Mouse (Mus musculus): ENCODE data around the gene Dpp8. TPM values are rescaled to one million over a fixed set of nuclear protein-coding genes. Genes with fewer than 3 reads are reported as not detected.
"Not testable (repeated sequence)": the region's sequence is repeated elsewhere in the genome, so short reads cannot be mapped to it uniquely, and the experiment has no call there.

Dpp8 gene
- polyA plus RNA-seq, 1 experiment from 2014 or later = 43.3 TPM

- peaks cover 13% of the 10 kb centered on the region for H3K4me1 ChIP-seq
- H3K27ac ChIP-seq = not testable (repeated sequence)
- 74% methylated on average over 5 of the region's 5 CpGs for WGBS
These were observed 859 bp upstream of the Dpp8 start for GRCm38 (mm10) chr9:65031355-65031754.

GRCm38 (mm10) chr9:65031894-65032268 is 333 bp upstream of the Dpp8 start:
- H3K4me3 ChIP-seq = peak overlapping the region; percentile 97
- no peaks in the 10 kb centered on the region for H3K9me3 ChIP-seq (replicated peaks)
- WGBS = 37% methylated on average over 4 of the region's 4 CpGs
- DNase-seq (ENCODE audit: low spot score) = no peak
- peaks cover 13% of the 10 kb centered on the region for H3K4me1 ChIP-seq
- peaks cover 17% of the 10 kb centered on the region for H3K36me3 ChIP-seq
- H3K27ac ChIP-seq = peak overlapping the region; percentile 96; the same call in 1 of the 2 replicates
- H3K27me3 ChIP-seq (ENCODE audit: low read depth, poor library complexity, severe bottlenecking) = no peaks in the 10 kb centered on the region

More at GRCm38 (mm10) chr9:65031355-65031754, 859 bp upstream of the Dpp8 start:
- not testable (repeated sequence) for H3K27me3 ChIP-seq (ENCODE audit: low read depth, poor library complexity, severe bottlenecking); H3K9me3 ChIP-seq (replicated peaks); DNase-seq (ENCODE audit: low spot score); H3K4me3 ChIP-seq
- peaks cover 12% of the 10 kb centered on the region for H3K36me3 ChIP-seq

- Histone ChIP-seq H3K9me3 (replicated peaks) (no peaks in the 10 kb centered on the region), H3K4me3 (no peak overlapping the region), H3K36me3 (peaks cover 61% of the 10 kb centered on the region), H3K4me1 (peaks cover 13% of the 10 kb centered on the region), H3K27me3 (ENCODE audit: low read depth, poor library complexity, severe bottlenecking) (no peaks in the 10 kb centered on the region), H3K27ac (no peak overlapping the region)
- DNase-seq (ENCODE audit: low spot score) = no peak
- 100% methylated on average over 1 of the region's 1 CpGs for WGBS
These were observed 4.2 kb downstream of the Dpp8 start for GRCm38 (mm10) chr9:65036456-65036855.

- Histone ChIP-seq H3K4me1 (peaks cover 11% of the 10 kb centered on the region), H3K4me3 (no peak overlapping the region), H3K9me3 (replicated peaks) (no peaks in the 10 kb centered on the region), H3K36me3 (peaks cover 65% of the 10 kb centered on the region), H3K27ac (no peak overlapping the region), H3K27me3 (ENCODE audit: low read depth, poor library complexity, severe bottlenecking) (no peaks in the 10 kb centered on the region)
- WGBS = 93% methylated on average over 8 of the region's 8 CpGs
- DNase-seq (ENCODE audit: low spot score) = no peak
These were observed 4.6 kb downstream of the Dpp8 start for GRCm38 (mm10) chr9:65036861-65037260.

GRCm38 (mm10) chr9:65041430-65041829 is 9.2 kb downstream of the Dpp8 start:
- H3K36me3 ChIP-seq = peaks cover 98% of the 10 kb centered on the region
- no peaks in the 10 kb centered on the region for H3K27me3 ChIP-seq (ENCODE audit: low read depth, poor library complexity, severe bottlenecking)
- H3K9me3 ChIP-seq (replicated peaks) = no peaks in the 10 kb centered on the region
- no peak overlapping the region for H3K27ac ChIP-seq
- WGBS = 97% methylated on average over 5 of the region's 5 CpGs
- no peaks in the 10 kb centered on the region for H3K4me1 ChIP-seq
- no peak overlapping the region for H3K4me3 ChIP-seq
- no peak for DNase-seq (ENCODE audit: low spot score)

- no peak for DNase-seq (ENCODE audit: low spot score)
- peaks cover 100% of the 10 kb centered on the region for H3K36me3 ChIP-seq
- H3K27me3 ChIP-seq (ENCODE audit: low read depth, poor library complexity, severe bottlenecking) = no peaks in the 10 kb centered on the region
- no peaks in the 10 kb centered on the region for H3K9me3 ChIP-seq (replicated peaks)
- no peaks in the 10 kb centered on the region for H3K4me1 ChIP-seq
- H3K27ac ChIP-seq = no peak overlapping the region
- WGBS = 93% methylated on average over 1 of the region's 1 CpGs
- no peak overlapping the region for H3K4me3 ChIP-seq
These were observed 14.8 kb downstream of the Dpp8 start for GRCm38 (mm10) chr9:65046993-65047392.

- DNase-seq (ENCODE audit: low spot score) = no peak
- Histone ChIP-seq H3K4me1 (no peaks in the 10 kb centered on the region), H3K27me3 (ENCODE audit: low read depth, poor library complexity, severe bottlenecking) (no peaks in the 10 kb centered on the region), H3K4me3 (no peak overlapping the region), H3K27ac (no peak overlapping the region), H3K36me3 (peaks cover 96% of the 10 kb centered on the region), H3K9me3 (replicated peaks) (no peaks in the 10 kb centered on the region)
- WGBS = 94% methylated on average over 5 of the region's 5 CpGs
These were observed 17.2 kb downstream of the Dpp8 start for GRCm38 (mm10) chr9:65049422-65049821.

- DNase-seq (ENCODE audit: low spot score) = no peak
- 96% methylated on average over 3 of the region's 3 CpGs for WGBS
- Histone ChIP-seq H3K9me3 (replicated peaks) (no peaks in the 10 kb centered on the region), H3K27me3 (ENCODE audit: low read depth, poor library complexity, severe bottlenecking) (no peaks in the 10 kb centered on the region), H3K36me3 (peaks cover 96% of the 10 kb centered on the region), H3K4me3 (no peak overlapping the region), H3K4me1 (no peaks in the 10 kb centered on the region), H3K27ac (no peak overlapping the region)
These were observed 18.8 kb downstream of the Dpp8 start for GRCm38 (mm10) chr9:65050981-65051380.

GRCm38 (mm10) chr9:65064251-65064650 is 32.0 kb downstream of the Dpp8 start:
- H3K4me1 ChIP-seq = no peaks in the 10 kb centered on the region
- no peaks in the 10 kb centered on the region for H3K27me3 ChIP-seq (ENCODE audit: low read depth, poor library complexity, severe bottlenecking)
- H3K9me3 ChIP-seq (replicated peaks) = no peaks in the 10 kb centered on the region
- H3K36me3 ChIP-seq = peaks cover 94% of the 10 kb centered on the region
- no peak for DNase-seq (ENCODE audit: low spot score)
- H3K4me3 ChIP-seq = no peak overlapping the region
- no peak overlapping the region for H3K27ac ChIP-seq
- WGBS = 93% methylated on average over 7 of the region's 7 CpGs

- H3K36me3 ChIP-seq = peaks cover 100% of the 10 kb centered on the region
- no peak overlapping the region for H3K4me3 ChIP-seq
- no peak for DNase-seq (ENCODE audit: low spot score)
- no peak overlapping the region for H3K27ac ChIP-seq
- H3K9me3 ChIP-seq (replicated peaks) = no peaks in the 10 kb centered on the region
- WGBS = 91% methylated on average over 3 of the region's 3 CpGs
- no peaks in the 10 kb centered on the region for H3K4me1 ChIP-seq
- H3K27me3 ChIP-seq (ENCODE audit: low read depth, poor library complexity, severe bottlenecking) = no peaks in the 10 kb centered on the region
These were observed 38.4 kb downstream of the Dpp8 start for GRCm38 (mm10) chr9:65070587-65070986.

GRCm38 (mm10) chr9:65073555-65073954 is 41.3 kb downstream of the Dpp8 start:
- no peak for DNase-seq (ENCODE audit: low spot score)
- H3K4me3 ChIP-seq = no peak overlapping the region
- 84% methylated on average over 9 of the region's 9 CpGs for WGBS
- no peaks in the 10 kb centered on the region for H3K9me3 ChIP-seq (replicated peaks)
- H3K27me3 ChIP-seq (ENCODE audit: low read depth, poor library complexity, severe bottlenecking) = no peaks in the 10 kb centered on the region
- H3K36me3 ChIP-seq = peaks cover 97% of the 10 kb centered on the region
- no peaks in the 10 kb centered on the region for H3K4me1 ChIP-seq
- no peak overlapping the region for H3K27ac ChIP-seq

GRCm38 (mm10) chr9:65074251-65074650 is 42.0 kb downstream of the Dpp8 start:
- H3K4me3 ChIP-seq = no peak overlapping the region
- no peaks in the 10 kb centered on the region for H3K27me3 ChIP-seq (ENCODE audit: low read depth, poor library complexity, severe bottlenecking)
- H3K27ac ChIP-seq = no peak overlapping the region
- H3K36me3 ChIP-seq = peaks cover 97% of the 10 kb centered on the region
- H3K9me3 ChIP-seq (replicated peaks) = no peaks in the 10 kb centered on the region
- no peaks in the 10 kb centered on the region for H3K4me1 ChIP-seq
- no peak for DNase-seq (ENCODE audit: low spot score)
- WGBS = 92% methylated on average over 15 of the region's 15 CpGs

GRCm38 (mm10) chr9:65074855-65075493 is 42.8 kb downstream of the Dpp8 start:
- Histone ChIP-seq H3K27ac (no peak overlapping the region), H3K4me1 (no peaks in the 10 kb centered on the region), H3K9me3 (replicated peaks) (no peaks in the 10 kb centered on the region), H3K4me3 (no peak overlapping the region), H3K27me3 (ENCODE audit: low read depth, poor library complexity, severe bottlenecking) (no peaks in the 10 kb centered on the region), H3K36me3 (peaks cover 97% of the 10 kb centered on the region)
- WGBS = 89% methylated on average over 6 of the region's 6 CpGs
- DNase-seq (ENCODE audit: low spot score) = no peak

- no peak overlapping the region for H3K27ac ChIP-seq
- H3K4me1 ChIP-seq = no peaks in the 10 kb centered on the region
- H3K4me3 ChIP-seq = no peak overlapping the region
- no peaks in the 10 kb centered on the region for H3K27me3 ChIP-seq (ENCODE audit: low read depth, poor library complexity, severe bottlenecking)
- H3K9me3 ChIP-seq (replicated peaks) = no peaks in the 10 kb centered on the region
- WGBS = 95% methylated on average over 5 of the region's 5 CpGs
- no peak for DNase-seq (ENCODE audit: low spot score)
- peaks cover 97% of the 10 kb centered on the region for H3K36me3 ChIP-seq
These were observed 45.3 kb downstream of the Dpp8 start for GRCm38 (mm10) chr9:65077536-65077935.

Measured in limb, embryonic 10.5 days (tissue).